Mouse (Mus musculus): ENCODE results near the gene Dera. TPM values are rescaled to one million over a fixed set of nuclear protein-coding genes. Genes with fewer than 3 reads are reported as not detected.

Gene Dera
- 16.3 and 22.2 TPM in 2 replicates for polyA plus RNA-seq (2015; fragmentation: Nextera tagmentation; extraction: Ambion mirVana)

GRCm38 (mm10) chr6:137754056-137754856, at the start of gene Dera:
Dera (plus strand) TSS chr6:137754546.

GRCm38 (mm10) chr6:137734846-137735609, 19.3 kb upstream of the Dera start, which contains the start of gene Strap:
Strap (plus strand) TSS chr6:137735078.

Other genes starting within 250 kb of the Dera start
- 13.6 and 14.5 TPM in 2 replicates for gene Eps8, start 99.7 kb upstream of the Dera start, polyA plus RNA-seq (2015; fragmentation: Nextera tagmentation; extraction: Ambion mirVana)
- gene Strap, start 19.5 kb upstream of the Dera start, polyA plus RNA-seq (2015; fragmentation: Nextera tagmentation; extraction: Ambion mirVana): 82.7 and 85.4 TPM in 2 replicates

All from skeletal muscle tissue, postnatal 0 days (tissue).